Comparison of ENCODE assay signal across 28 mouse cellular contexts in genomic region chr9:21445081-21445744, GRCm38 (mm10). TPM values are rescaled to one million over a fixed set of nuclear protein-coding genes. Genes with fewer than 3 reads are reported as not detected.
DNase-seq lines count a peak whose midpoint lies in the region; ATAC-seq and TF ChIP-seq lines count a peak whose summit lies in the region.
"Had no signal": no experiment of that assay in that cellular context is flagged by ENCODE, and none has a peak within 500 bp of the region (broad histone marks: within the 10 kb centered on the region; RNA-seq: fewer than 3 reads in every experiment).

No protein-coding gene starts in this region.

- intact Hi-C loops in left cerebral cortex, adult 2 months (cut with DNase I) = no loop called here
- intact Hi-C loops in left cerebral cortex, postnatal 36 days (cut with DNase I) = no loop called here

- H3K27me3 ChIP-seq in hindbrain, postnatal 0 days (ENCODE audit: insufficient read depth, low read length) = no peaks in the 10 kb centered on the region
- no peaks in the 10 kb centered on the region for H3K27me3 ChIP-seq in hindbrain, embryonic 11.5 days (ENCODE audit: control insufficient read depth, insufficient read depth, low read length)
- H3K27me3 ChIP-seq: embryonic facial prominence, embryonic 13.5 days; heart, embryonic 12.5 days; hindbrain, embryonic 15.5 days; intestine, embryonic 15.5 days; limb, embryonic 12.5 days; neural tube, embryonic 13.5 days had no signal

- H3K27ac ChIP-seq in hindbrain, postnatal 0 days = no peak overlapping the region
- H3K27ac ChIP-seq in hindbrain, embryonic 11.5 days (ENCODE audit: low read depth, low read length) = no peak overlapping the region
- no peak overlapping the region for H3K27ac ChIP-seq in left cerebral cortex, adult 2 months
- H3K27ac ChIP-seq: embryonic facial prominence, embryonic 13.5 days; hindbrain, embryonic 15.5 days; intestine, embryonic 15.5 days; limb, embryonic 12.5 days; midbrain, embryonic 10.5 days; neural tube, embryonic 13.5 days had no signal

- no peak overlapping the region for H3K9ac ChIP-seq in hindbrain, postnatal 0 days (replicated peaks; ENCODE audit: low read length)
- H3K9ac ChIP-seq in hindbrain, embryonic 11.5 days (ENCODE audit: low read depth, low read length) = no peak overlapping the region
- H3K9ac ChIP-seq: embryonic facial prominence, embryonic 13.5 days; heart, embryonic 12.5 days; hindbrain, embryonic 15.5 days; intestine, embryonic 15.5 days; limb, embryonic 12.5 days; lung, embryonic 14.5 days had no signal

- peak; percentile 6; the same call in 1 of the 2 replicates for TF ChIP-seq CTCF in hindbrain, postnatal 0 days (IDR thresholded peaks at IDR 0.05; ENCODE audit: low read depth)
- TF ChIP-seq CTCF in left cerebral cortex, adult 2 months (IDR thresholded peaks at IDR 0.05) = peak; percentile 9

- 96% methylated on average over 6 of the region's 6 CpGs for WGBS in hindbrain, postnatal 0 days
- WGBS in hindbrain, embryonic 11.5 days = 97% methylated on average over 6 of the region's 6 CpGs

- no peaks in the 10 kb centered on the region for H3K4me1 ChIP-seq in hindbrain, postnatal 0 days (ENCODE audit: insufficient read depth, low read length)
- no peaks in the 10 kb centered on the region for H3K4me1 ChIP-seq in hindbrain, embryonic 11.5 days (replicated peaks; ENCODE audit: control insufficient read depth, insufficient read depth, low read length)
- H3K4me1 ChIP-seq: embryonic facial prominence, embryonic 13.5 days; hindbrain, embryonic 15.5 days; limb, embryonic 12.5 days; midbrain, embryonic 10.5 days; neural tube, embryonic 13.5 days had no signal

- ATAC-seq in hindbrain, postnatal 0 days = no peak
- ATAC-seq in hindbrain, embryonic 11.5 days (ENCODE audit: low FRiP score) = no peak
- ATAC-seq in inflammation-experienced regulatory T-cells, adult 6 months = no peak
- ATAC-seq: CD4-positive, CD25-positive, alpha-beta regulatory T cell, adult 4 months; forebrain, embryonic 16.5 days; intestine, embryonic 15.5 days; midbrain, embryonic 16.5 days had no signal

- no peak overlapping the region for H3K4me2 ChIP-seq in hindbrain, postnatal 0 days (ENCODE audit: low read depth, low read length)
- no peak overlapping the region for H3K4me2 ChIP-seq in hindbrain, embryonic 11.5 days (replicated peaks; ENCODE audit: low read depth, low read length)
- H3K4me2 ChIP-seq: embryonic facial prominence, embryonic 13.5 days; heart, embryonic 12.5 days; hindbrain, embryonic 15.5 days; intestine, embryonic 15.5 days; limb, embryonic 12.5 days; lung, embryonic 14.5 days; neural tube, embryonic 13.5 days had no signal

- H3K36me3 ChIP-seq in hindbrain, postnatal 0 days (ENCODE audit: insufficient read depth, low read length) = no peaks in the 10 kb centered on the region
- H3K36me3 ChIP-seq in hindbrain, embryonic 11.5 days (ENCODE audit: control insufficient read depth, insufficient read depth, low read length) = no peaks in the 10 kb centered on the region
- H3K36me3 ChIP-seq: intestine, embryonic 15.5 days had no signal

- H3K9me3 ChIP-seq in hindbrain, postnatal 0 days (ENCODE audit: low read length) = no peaks in the 10 kb centered on the region
- H3K9me3 ChIP-seq in hindbrain, embryonic 11.5 days (ENCODE audit: control insufficient read depth, low read length) = no peaks in the 10 kb centered on the region
- H3K9me3 ChIP-seq: embryonic facial prominence, embryonic 13.5 days; heart, embryonic 12.5 days; hindbrain, embryonic 15.5 days; intestine, embryonic 15.5 days; limb, embryonic 12.5 days; midbrain, embryonic 10.5 days; neural tube, embryonic 13.5 days had no signal

- no peak for DNase-seq in hindbrain, postnatal 0 days (ENCODE audit: low spot score)
- DNase-seq in hindbrain, embryonic 11.5 days (ENCODE audit: low spot score) = no peak
- DNase-seq in left cerebral cortex, adult 2 months (ENCODE audit: extremely low spot score in 1 of 2, low spot score in 2 of 2) = no peak
- DNase-seq in left cerebral cortex, postnatal 36 days (ENCODE audit: low spot score in 2 of 2) = no peak
- DNase-seq in 416B (ENCODE audit: low read depth) (peak; percentile 34), R1 (ENCODE audit: low read depth, low spot score) (peak; percentile 69)
- no peak for DNase-seq in thymus, postnatal 10 days (ENCODE audit: low spot score in 2 of 2)
- DNase-seq: adrenal gland, postnatal 36 days; cerebellum, adult 18-20 months; cerebellum, postnatal 10 days; gastrocnemius, adult 2 months; gastrocnemius, postnatal 36 days; kidney, postnatal 4 days; right cerebral cortex, postnatal 4 days had no signal

- H3K4me3 ChIP-seq in hindbrain, postnatal 0 days (ENCODE audit: low read length) = no peak overlapping the region
- no peak overlapping the region for H3K4me3 ChIP-seq in hindbrain, embryonic 11.5 days (ENCODE audit: low read depth, low read length)
- no peak overlapping the region for H3K4me3 ChIP-seq in left cerebral cortex, adult 2 months
- H3K4me3 ChIP-seq: embryonic facial prominence, embryonic 13.5 days; erythroblast, embryonic 14.5 days; gastrocnemius, adult 2 months; heart, embryonic 12.5 days; hindbrain, embryonic 15.5 days; intestine, embryonic 15.5 days; limb, embryonic 12.5 days; midbrain, embryonic 10.5 days; myocyte; neural tube, embryonic 13.5 days had no signal

RNA-seq across cellular contexts. Expression of gene Dnm2, which starts 20.5 kb away (rescaled TPM):
- total RNA-seq in hindbrain, postnatal 0 days (2014; rRNA removed) = 75.3 and 80.4 TPM in 2 replicates
- polyA plus RNA-seq in hindbrain, postnatal 0 days (2015; fragmentation: Nextera tagmentation; extraction: Ambion mirVana) = 53.5 and 58.6 TPM in 2 replicates
- 59.2 and 64.8 TPM in 2 replicates for polyA plus RNA-seq in hindbrain, embryonic 11.5 days (2014; fragmentation: Nextera tagmentation; extraction: Ambion mirVana)
- total RNA-seq in left cerebral cortex, adult 2 months (2021) = 10 to 100 TPM; 56.1 to 61.0 TPM
- 10 to 100 TPM; 48.1 to 71.8 TPM for total RNA-seq in left cerebral cortex, postnatal 36 days (2021)
- polyA plus RNA-seq in inflammation-experienced regulatory T-cells, adult 6 months (2017; shearing (Covaris generic)) = 100 to 1,000 TPM in 1 of 3 experiments, 10 to 100 TPM in 2; 85.4 to 117 (median 97.6) TPM

RNA-seq across cellular contexts. Expression of gene Qtrt1, which starts 33.6 kb away (rescaled TPM):
- 37.1 and 46.7 TPM in 2 replicates for total RNA-seq in hindbrain, postnatal 0 days (2014; rRNA removed)
- polyA plus RNA-seq in hindbrain, postnatal 0 days (2015; fragmentation: Nextera tagmentation; extraction: Ambion mirVana) = 38.6 and 44.5 TPM in 2 replicates
- 47.5 and 48.9 TPM in 2 replicates for polyA plus RNA-seq in hindbrain, embryonic 11.5 days (2014; fragmentation: Nextera tagmentation; extraction: Ambion mirVana)
- total RNA-seq in left cerebral cortex, adult 2 months (2021) = 10 to 100 TPM; 26.2 to 35.7 TPM
- 10 to 100 TPM; 19.1 to 31.3 TPM for total RNA-seq in left cerebral cortex, postnatal 36 days (2021)
- 10 to 100 TPM; 26.2 to 49.8 (median 39.8) TPM for polyA plus RNA-seq in inflammation-experienced regulatory T-cells, adult 6 months (2017; shearing (Covaris generic))

Comparison
In these comparisons a context has a peak if more than half of its experiments do, and no peak if none do; other contexts are left out.
1. DNase-seq: peak in 416B (single experiment) and R1 (single experiment); none in hindbrain, postnatal 0 days (single experiment), hindbrain, embryonic 11.5 days (single experiment), left cerebral cortex, adult 2 months (0 of 2), left cerebral cortex, postnatal 36 days (0 of 2) and thymus, postnatal 10 days (0 of 2).